Mouse (Mus musculus) midbrain, embryonic 11.5 days (tissue): ENCODE measurements around the gene Fbxl16. TPM values are rescaled to one million over a fixed set of nuclear protein-coding genes. Genes with fewer than 3 reads are reported as not detected.

Experiments used
- ATAC-seq: fragments of 200-750 bp; cut with Nextera tagmentation; 2 replicates; pipeline ENCODE4 v1.8.0; 2017; ENCODE audit warnings: moderate TSS enrichment, moderate library complexity; ENCODE audit not compliant: low FRiP score
- DNase-seq: peaks from one replicate; pipeline ENCODE4 v3.0.0; 2015; ENCODE audit warnings: low spot score; ENCODE audit errors: missing footprints
- H3K27ac ChIP-seq: fragments of 300-500 bp; sonication (generic); 2 replicates; pipeline ENCODE4 v1.5.1; 2014; ENCODE audit warnings: low read depth, low read length
- H3K27me3 ChIP-seq: fragments of 300-500 bp; sonication (generic); 2 replicates; pipeline ENCODE4 v1.6.1; 2014; ENCODE audit warnings: mild to moderate bottlenecking, low read length, moderate library complexity, mixed read lengths; ENCODE audit not compliant: control insufficient read depth, insufficient read depth
- H3K36me3 ChIP-seq: fragments of 300-500 bp; sonication (generic); 2 replicates; pipeline ENCODE4 v1.6.1; 2014; ENCODE audit warnings: mild to moderate bottlenecking, low read length, moderate library complexity, mixed read lengths; ENCODE audit not compliant: control insufficient read depth, insufficient read depth
- H3K4me1 ChIP-seq: fragments of 300-500 bp; sonication (generic); 2 replicates; pipeline ENCODE4 v1.6.1; 2014; ENCODE audit warnings: low read length; ENCODE audit not compliant: control insufficient read depth, insufficient read depth
- H3K4me2 ChIP-seq: fragments of 300-500 bp; sonication (generic); 2 replicates; pipeline ENCODE4 v1.6.1; 2014; ENCODE audit warnings: mild to moderate bottlenecking, moderate library complexity
- H3K4me3 ChIP-seq: fragments of 300-500 bp; sonication (generic); 2 replicates; pipeline ENCODE4 v1.5.1; 2014; ENCODE audit warnings: low read depth, low read length
- H3K9ac ChIP-seq: fragments of 300-500 bp; sonication (generic); 2 replicates; pipeline ENCODE4 v1.6.1; 2014; ENCODE audit warnings: low read length
- H3K9me3 ChIP-seq: fragments of 300-500 bp; sonication (generic); 2 replicates; pipeline ENCODE4 v1.6.1; 2016; ENCODE audit warnings: low read length; ENCODE audit not compliant: control insufficient read depth
- WGBS: fragments of 180-500 bp; shearing (Covaris S2); extraction: QIAGEN DNeasy Blood & Tissue Kit; methylation state at CpG from one replicate; pipeline ENCODE4 v1.1.7; 2014; 5-methylcytosine and 5-hydroxymethylcytosine counted together
- polyA plus RNA-seq: library from polyadenylated mRNA; unstranded; fragments of >200 nt; fragmentation: Nextera tagmentation; extraction: Ambion mirVana; gene quantifications from 2 replicates; pipeline ENCODE4 v1.2.1, GENCODE M21; 2014

The Fbxl16 gene
- 11.2 and 12.0 TPM in 2 replicates for polyA plus RNA-seq

GRCm38 (mm10) chr17:25808789-25809605, at the start of gene Fbxl16:
TSS of gene Fbxl16 (plus strand) at chr17:25809085.
- H3K9ac ChIP-seq = peak within 1 kb of the TSS; percentile 89
- peaks cover 2% of the 10 kb centered on the region; the same call in 1 of the 2 replicates for H3K27me3 ChIP-seq
- peak within 1 kb of the TSS; percentile 83 for H3K4me3 ChIP-seq
- DNase-seq (peak; percentile 99), ATAC-seq (peak; percentile 79)
- under 1% methylated on average over 93 of the region's 100 CpGs for WGBS
- H3K36me3 ChIP-seq = no peaks in the 10 kb centered on the region
- no peaks in the 10 kb centered on the region for H3K9me3 ChIP-seq
- peak within 1 kb of the TSS; percentile 80 for H3K4me2 ChIP-seq
- H3K4me1 ChIP-seq = peaks cover 19% of the 10 kb centered on the region
- peak within 1 kb of the TSS; percentile 90 for H3K27ac ChIP-seq

DNA sequence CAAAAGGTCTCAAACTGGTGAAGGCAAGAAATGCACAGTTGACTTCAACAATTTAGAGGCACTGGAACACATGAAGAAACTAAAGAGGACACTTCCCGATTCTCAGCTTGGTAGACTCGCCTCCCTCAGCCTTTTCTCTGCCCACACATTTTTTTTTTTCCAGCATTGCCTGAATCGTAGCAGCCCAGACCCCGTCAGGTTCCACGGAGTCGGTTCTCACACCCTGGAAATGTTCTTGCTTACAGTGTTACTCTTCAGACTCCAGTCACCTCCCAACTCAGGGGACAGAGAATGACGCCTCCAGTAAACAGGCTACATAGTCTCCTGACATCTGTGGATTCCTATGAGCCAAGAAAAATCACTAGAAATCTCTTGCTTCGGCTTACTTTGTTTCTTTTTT, 48.7 kb upstream of the Fbxl16 start:
- no peaks in the 10 kb centered on the region for H3K36me3 ChIP-seq
- H3K4me1 ChIP-seq = 0 out of 2 replicates have a peak, but pooled peaks cover 5% of the 10 kb centered on the region
- H3K27ac ChIP-seq = no peak overlapping the region
- WGBS = 86% methylated on average over 8 of the region's 8 CpGs
- ATAC-seq (no peak), DNase-seq (no peak)
- H3K9me3 ChIP-seq = no peaks in the 10 kb centered on the region
- H3K9ac ChIP-seq = no peak overlapping the region
- H3K27me3 ChIP-seq = peaks cover 4% of the 10 kb centered on the region
- no peak overlapping the region for H3K4me2 ChIP-seq
- no peak overlapping the region for H3K4me3 ChIP-seq

GRCm38 (mm10) chr17:25761561-25761970, 47.3 kb upstream of the Fbxl16 start:
- Histone ChIP-seq H3K27me3 (peaks cover 4% of the 10 kb centered on the region), H3K36me3 (no peaks in the 10 kb centered on the region), H3K9me3 (no peaks in the 10 kb centered on the region), H3K4me2 (no peak overlapping the region), H3K4me3 (no peak overlapping the region), H3K27ac (no peak overlapping the region), H3K9ac (no peak overlapping the region), H3K4me1 (0 out of 2 replicates have a peak, but pooled peaks cover 5% of the 10 kb centered on the region)
- no peak for DNase-seq
- no peak for ATAC-seq
- 33% methylated on average over 4 of the region's 4 CpGs for WGBS

GRCm38 (mm10) chr17:25762591-25762990, 46.3 kb upstream of the Fbxl16 start:
- no peak overlapping the region for H3K4me3 ChIP-seq
- H3K9me3 ChIP-seq = no peaks in the 10 kb centered on the region
- H3K36me3 ChIP-seq = no peaks in the 10 kb centered on the region
- H3K27ac ChIP-seq = no peak overlapping the region
- no peak overlapping the region for H3K4me2 ChIP-seq
- 0 out of 2 replicates have a peak, but pooled peaks cover 5% of the 10 kb centered on the region for H3K4me1 ChIP-seq
- no peak for DNase-seq
- no peak for ATAC-seq
- 40% methylated on average over 3 of the region's 3 CpGs for WGBS
- peaks cover 4% of the 10 kb centered on the region for H3K27me3 ChIP-seq
- H3K9ac ChIP-seq = no peak overlapping the region

DNA sequence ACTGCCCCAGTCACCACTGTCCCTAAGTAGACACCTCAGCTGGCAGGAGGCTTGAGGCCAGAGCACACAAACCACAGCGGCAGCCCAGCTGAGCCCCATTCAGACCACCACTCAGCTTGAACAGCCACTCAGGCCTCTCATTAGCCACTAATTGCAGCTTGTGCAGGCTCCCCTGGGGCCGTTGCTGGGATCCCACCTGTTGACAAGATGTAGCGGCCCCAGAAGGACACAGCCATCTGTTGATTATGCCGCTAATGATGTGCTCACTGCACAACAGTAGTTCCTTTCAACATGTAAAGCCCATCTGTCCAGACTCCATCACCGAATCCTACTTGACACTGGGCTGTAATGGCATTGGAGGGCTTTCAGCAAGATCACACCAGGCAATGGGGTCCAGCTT, 43.0 kb upstream of the Fbxl16 start:
- Histone ChIP-seq H3K9me3 (no peaks in the 10 kb centered on the region), H3K4me3 (no peak overlapping the region), H3K4me2 (no peak overlapping the region), H3K4me1 (0 out of 2 replicates have a peak, but pooled peaks cover 5% of the 10 kb centered on the region), H3K27ac (no peak overlapping the region), H3K27me3 (peaks cover 7% of the 10 kb centered on the region), H3K9ac (no peak overlapping the region), H3K36me3 (no peaks in the 10 kb centered on the region)
- ATAC-seq (no peak), DNase-seq (no peak)
- WGBS = 62% methylated on average over 5 of the region's 5 CpGs

GRCm38 (mm10) chr17:25769331-25769730, 39.6 kb upstream of the Fbxl16 start:
- Histone ChIP-seq H3K9ac (no peak overlapping the region), H3K9me3 (no peaks in the 10 kb centered on the region), H3K4me2 (no peak overlapping the region), H3K27ac (no peak overlapping the region), H3K36me3 (no peaks in the 10 kb centered on the region), H3K27me3 (0 out of 2 replicates have a peak, but pooled peaks cover 3% of the 10 kb centered on the region), H3K4me3 (no peak overlapping the region), H3K4me1 (peaks cover 4% of the 10 kb centered on the region; the same call in 1 of the 2 replicates)
- 69% methylated on average over 9 of the region's 9 CpGs for WGBS
- no peak for DNase-seq
- ATAC-seq = no peak

DNA sequence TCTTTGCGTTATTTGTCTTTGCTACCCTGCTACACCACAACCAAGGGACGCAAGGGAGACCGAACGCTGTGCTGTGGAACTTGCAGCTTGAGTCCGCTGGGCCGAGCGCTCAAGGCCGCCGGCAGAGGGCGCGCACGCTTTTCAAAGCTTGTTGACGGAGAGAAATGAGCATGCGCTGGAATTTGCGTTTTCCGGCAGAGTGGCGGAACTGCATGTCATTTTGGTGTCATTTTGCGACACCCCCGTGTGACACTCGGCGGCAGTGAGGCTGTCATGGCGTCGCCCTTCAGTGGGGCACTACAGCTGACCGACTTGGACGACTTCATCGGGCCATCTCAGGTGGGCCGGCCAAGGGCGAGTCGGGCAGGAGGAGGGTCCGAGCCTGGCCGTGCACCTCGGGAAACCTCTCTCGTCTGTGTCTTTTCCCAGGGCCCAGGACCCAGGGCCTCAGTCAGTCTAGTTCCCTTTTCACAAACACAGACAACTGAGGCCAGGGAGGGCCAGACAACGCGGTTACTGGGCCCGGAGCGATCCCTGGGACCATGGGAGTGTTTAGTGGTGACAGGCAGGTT, 35.2 kb upstream of the Fbxl16 start, which contains the start of gene Narfl:
Gene Narfl, plus strand, starts transcription at position 228 of the 572 bp plus-strand sequence.
- WGBS = under 1% methylated on average over 37 of the region's 37 CpGs

GRCm38 (mm10) chr17:25775318-25776062, 33.4 kb upstream of the Fbxl16 start:
- H3K4me1 ChIP-seq = peaks cover 4% of the 10 kb centered on the region; the same call in 1 of the 2 replicates
- DNase-seq (no peak), ATAC-seq (no peak)
- no peak overlapping the region for H3K27ac ChIP-seq
- H3K9me3 ChIP-seq = no peaks in the 10 kb centered on the region
- WGBS = 81% methylated on average over 10 of the region's 10 CpGs
- no peak overlapping the region for H3K4me2 ChIP-seq
- H3K36me3 ChIP-seq = no peaks in the 10 kb centered on the region
- no peaks in the 10 kb centered on the region for H3K27me3 ChIP-seq
- H3K9ac ChIP-seq = no peak overlapping the region
- H3K4me3 ChIP-seq = no peak overlapping the region

More for the DNA sequence above, 35.2 kb upstream of the Fbxl16 start, which contains the start of gene Narfl:
- no peaks in the 10 kb centered on the region for H3K27me3 ChIP-seq
- no peaks in the 10 kb centered on the region for H3K36me3 ChIP-seq
- H3K9ac ChIP-seq = peak within 1 kb of the TSS; percentile 76
- peak within 1 kb of the TSS; percentile 70 for H3K4me2 ChIP-seq
- no peaks in the 10 kb centered on the region for H3K9me3 ChIP-seq
- DNase-seq = peak; percentile 100
- peak; percentile 86 for ATAC-seq
- peak within 1 kb of the TSS; percentile 67 for H3K4me3 ChIP-seq
- peaks cover 4% of the 10 kb centered on the region; the same call in 1 of the 2 replicates for H3K4me1 ChIP-seq
- H3K27ac ChIP-seq = no peak within 1 kb of the TSS
